Mouse (Mus musculus) monocyte, adult 2 months (primary cell): ENCODE data around the gene Lmtk3.

Source experiments
- DNase-seq, 2 experiments: peaks; one replicate each; pipeline ENCODE4 v3.0.0; 2022; ENCODE audit warnings: low spot score in 2 of 2, low read depth in 1 of 2

Gene Lmtk3

DNA sequence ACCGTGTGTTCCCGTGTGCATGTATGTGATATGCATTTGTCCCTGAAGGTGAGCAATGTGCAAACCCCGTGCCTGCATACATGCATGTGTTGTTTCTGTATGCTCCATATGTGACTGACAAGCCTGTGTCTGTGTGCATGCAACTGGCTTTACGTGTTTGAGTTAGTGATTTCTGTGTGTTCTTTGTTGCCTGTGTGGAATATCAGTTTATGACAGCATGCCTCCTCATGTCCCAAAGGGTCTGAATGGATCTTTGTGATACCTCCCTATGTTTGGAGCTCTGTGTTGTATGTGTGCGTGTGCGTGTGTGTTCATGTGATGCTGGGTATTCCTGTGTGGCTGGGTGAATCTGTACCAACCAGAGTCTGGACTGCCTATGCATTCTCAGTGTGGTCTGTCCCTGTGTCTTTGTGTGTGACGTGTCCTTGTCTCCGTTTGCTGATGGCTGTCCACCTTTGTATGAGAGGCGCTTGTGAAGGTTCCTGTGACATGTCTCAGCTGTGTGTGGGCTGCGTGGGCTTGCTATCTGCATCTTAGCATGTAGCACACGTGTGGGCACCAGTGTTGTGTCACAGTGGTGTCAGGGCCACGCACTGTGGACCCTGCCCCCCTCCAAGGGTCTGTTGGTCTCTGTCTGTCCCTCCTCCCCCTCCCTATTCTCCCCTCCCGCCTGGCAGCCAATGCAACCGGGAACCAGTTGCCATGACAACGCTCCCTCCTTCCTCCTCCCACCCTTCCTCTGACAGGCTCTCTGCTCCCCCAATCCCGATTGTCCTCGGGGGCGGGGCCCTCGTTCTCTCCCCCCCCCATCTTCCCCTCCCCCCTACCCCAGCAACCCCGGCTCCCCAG, 1.2 kb downstream of the Lmtk3 start, which contains the start of gene Sult2b1:
Gene Sult2b1, minus strand, starts transcription at position 146 of the 849 bp plus-strand sequence.
- no peak for DNase-seq

DNA sequence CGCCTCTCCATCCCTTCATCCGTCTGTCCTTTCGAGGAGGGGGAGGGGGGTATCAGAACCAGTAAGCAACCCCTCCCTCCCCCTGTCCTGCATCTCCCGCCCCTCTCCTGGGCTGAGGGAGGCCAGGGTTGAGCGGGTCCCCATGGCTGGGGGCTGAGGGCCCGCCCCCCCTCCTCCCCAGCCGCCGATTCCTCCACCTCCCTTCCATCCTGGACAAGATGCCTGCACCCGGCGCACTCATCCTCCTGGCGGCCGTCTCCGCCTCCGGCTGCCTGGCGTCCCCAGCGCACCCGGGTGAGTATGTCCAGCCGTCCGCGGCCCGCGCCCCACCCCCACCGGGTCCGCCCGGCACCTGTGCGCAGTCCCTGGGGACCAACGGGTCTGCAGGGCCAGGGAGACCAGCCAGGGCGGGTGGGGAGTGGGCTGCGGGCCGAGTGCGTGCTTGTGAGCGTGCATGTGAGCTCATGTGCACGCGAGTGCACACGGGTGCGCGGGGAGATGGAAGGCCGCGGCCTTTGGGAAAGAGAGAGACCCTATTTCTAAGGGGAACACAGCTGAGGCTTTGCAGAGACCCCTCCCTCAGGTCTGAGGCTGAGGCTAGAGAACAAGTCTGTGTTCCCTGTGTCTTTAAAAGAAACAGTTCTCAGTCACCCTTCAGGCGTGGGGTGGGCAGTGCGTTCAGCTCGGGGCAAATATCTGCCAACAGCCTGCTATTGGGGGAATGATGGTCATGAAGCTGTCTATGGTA, 2.0 kb downstream of the Lmtk3 start:
- no peak for DNase-seq

DNA sequence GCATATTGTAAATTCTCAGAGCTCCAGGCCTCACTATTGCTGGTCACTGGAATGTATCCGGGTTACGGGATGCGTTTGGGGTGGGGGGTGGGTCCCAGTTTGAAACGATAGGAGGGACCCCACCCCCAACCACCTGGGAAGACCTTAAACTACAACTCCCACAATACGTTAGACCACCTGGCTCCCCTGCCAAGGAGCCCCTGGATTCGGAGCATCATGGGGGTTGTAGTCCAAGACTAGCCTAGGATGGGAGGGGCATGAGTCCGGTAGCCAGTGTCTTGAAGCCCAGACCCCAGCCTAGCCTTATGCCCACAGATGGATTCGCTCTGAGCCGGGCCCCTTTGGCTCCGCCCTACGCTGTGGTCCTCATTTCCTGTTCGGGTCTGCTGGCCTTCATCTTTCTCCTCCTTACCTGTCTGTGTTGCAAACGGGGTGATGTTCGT, 2.6 kb downstream of the Lmtk3 start:
- DNase-seq = no peak

DNA sequence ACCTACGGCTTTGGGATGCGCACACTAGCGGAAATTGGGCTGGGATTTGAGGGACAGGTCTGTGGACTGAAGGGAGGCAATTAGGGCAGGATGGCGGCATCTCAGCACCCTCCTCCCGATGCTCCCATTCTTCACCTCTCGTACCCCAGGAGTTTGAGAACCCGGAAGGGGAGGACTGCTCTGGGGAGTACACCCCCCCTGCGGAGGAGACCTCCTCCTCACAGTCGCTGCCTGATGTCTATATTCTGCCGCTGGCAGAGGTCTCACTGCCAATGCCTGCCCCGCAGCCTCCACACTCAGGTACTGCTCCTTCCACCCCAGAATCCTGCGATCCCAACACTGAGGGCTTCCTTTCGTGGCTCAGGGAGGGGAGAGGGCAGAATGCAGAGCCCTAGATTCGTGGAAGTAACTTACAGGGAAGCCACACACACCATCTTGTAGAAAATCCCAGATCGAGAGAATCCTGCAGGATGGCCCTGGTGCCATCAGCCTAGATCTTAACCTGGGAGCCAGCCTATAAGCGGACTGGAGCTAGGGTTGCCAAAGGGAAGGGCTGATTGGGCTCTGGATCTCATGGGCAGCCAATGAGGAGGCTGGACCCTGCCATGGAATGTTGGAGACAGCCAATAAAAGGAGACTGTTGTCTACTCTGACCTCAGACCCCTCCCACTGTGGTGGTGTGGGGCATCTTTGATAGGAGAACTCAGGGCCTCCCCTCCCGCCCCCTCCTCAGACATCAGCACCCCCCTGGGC, 3.3 kb downstream of the Lmtk3 start:
- DNase-seq = no peak

DNA sequence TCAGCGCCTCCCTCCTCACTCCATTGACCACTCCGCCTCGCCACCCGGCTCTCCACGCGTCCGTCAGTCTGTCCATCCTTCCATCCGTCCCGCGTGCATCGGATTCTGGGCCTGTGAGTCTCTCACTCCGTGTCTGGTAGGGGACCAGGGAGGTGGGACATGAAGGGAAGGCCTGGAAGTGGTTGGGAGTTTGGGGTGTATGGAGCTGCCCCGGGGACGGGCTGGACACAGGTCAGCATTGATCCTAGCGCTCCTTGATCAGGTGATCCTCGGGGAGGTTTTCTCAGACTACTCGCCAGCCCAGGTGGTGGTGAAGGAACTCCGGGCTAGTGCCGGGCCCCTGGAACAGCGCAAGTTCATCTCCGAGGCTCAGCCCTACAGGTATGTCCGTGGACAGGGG, 4.1 kb downstream of the Lmtk3 start:
- no peak for DNase-seq

DNA sequence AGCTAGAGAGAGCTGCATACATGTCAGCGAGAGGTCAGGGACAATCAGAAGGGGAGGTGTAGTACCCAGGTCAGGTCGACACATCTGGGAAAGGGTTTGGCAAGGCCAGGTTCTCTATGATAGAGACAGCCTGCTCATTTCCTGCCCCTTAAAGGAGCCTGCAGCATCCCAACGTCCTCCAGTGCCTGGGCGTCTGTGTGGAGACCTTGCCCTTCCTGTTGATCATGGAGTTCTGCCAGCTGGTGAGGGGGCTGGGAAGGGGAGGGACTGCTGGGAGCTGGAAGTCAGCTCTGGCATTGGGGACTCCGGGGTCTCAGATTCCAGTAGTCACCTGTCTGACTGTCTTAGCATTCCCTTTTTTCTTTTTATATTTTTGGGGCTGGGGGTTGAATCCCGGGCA, 7.2 kb downstream of the Lmtk3 start:
- DNase-seq = no peak

DNA sequence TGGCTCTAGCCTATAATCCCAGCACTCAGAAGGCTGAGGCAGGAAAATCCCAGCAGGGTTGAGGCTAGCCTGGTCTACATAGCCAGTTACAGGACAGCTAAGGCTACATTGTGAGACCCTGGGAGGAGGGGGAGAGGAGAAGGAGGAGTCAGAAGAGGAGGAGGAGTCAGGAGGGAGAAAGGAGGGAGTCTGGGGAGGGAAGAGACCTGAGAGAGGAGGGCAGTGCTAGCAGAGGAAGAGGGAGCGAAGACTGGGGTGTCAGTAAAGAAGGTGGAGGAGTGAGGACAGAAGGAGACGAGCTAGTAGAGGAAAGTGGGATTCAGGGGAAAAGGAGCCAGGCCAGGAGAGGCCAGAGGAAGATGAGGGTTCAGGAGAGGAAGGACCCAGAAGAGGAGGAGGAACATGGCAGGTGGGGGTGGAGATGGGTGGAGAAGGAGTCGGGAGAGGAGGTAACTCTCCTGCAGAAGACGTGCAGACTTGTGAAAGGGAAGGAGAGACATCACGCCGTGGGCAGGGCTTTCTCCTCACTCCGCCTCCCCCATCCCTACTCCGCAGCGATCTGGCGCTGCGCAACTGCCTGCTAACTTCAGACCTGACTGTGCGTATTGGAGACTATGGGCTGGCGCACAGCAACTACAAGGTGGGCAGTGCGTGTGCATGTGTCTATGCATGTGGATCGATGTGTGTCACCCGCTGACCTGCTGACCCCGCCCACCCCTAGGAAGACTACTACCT, 8.4 kb downstream of the Lmtk3 start:
- DNase-seq = no peak

DNA sequence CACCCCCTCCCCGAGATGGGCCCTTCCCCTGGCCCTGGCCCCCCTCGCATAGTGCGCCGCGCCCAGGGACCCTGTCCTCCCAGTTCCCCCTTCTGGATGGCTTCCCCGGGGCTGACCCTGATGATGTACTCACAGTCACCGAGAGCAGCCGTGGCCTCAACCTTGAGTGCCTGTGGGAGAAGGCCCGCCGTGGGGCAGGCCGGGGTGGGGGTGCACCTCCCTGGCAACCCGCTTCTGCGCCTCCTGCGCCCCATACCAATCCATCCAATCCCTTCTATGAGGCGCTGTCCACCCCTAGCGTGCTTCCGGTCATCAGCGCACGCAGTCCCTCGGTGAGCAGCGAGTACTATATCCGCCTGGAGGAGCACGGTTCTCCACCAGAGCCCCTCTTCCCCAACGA, 9.7 kb downstream of the Lmtk3 start:
- no peak for DNase-seq

DNA sequence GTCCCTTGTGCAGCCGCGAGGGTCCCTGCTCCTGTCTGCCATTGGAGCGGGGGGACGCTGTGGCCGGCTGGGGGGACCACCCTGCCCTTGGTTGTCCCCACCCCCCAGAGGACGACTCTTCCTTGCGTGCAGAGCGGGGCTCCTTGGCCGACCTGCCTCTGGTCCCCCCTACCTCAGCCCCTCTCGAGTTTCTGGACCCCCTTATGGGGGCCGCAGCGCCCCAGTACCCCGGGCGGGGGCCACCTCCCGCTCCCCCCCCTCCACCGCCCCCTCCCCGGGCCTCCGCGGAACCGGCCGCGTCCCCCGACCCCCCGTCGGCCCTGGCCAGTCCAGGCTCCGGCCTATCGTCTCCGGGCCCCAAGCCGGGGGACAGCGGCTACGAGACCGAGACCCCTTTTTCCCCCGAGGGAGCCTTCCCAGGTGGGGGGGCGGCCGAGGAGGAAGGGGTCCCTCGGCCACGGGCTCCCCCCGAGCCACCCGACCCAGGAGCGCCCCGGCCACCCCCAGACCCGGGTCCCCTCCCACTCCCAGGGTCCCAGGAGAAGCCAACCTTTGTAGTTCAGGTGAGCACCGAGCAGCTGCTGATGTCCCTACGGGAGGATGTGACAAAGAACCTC, 10.5 kb downstream of the Lmtk3 start:
- no peak for DNase-seq

DNA sequence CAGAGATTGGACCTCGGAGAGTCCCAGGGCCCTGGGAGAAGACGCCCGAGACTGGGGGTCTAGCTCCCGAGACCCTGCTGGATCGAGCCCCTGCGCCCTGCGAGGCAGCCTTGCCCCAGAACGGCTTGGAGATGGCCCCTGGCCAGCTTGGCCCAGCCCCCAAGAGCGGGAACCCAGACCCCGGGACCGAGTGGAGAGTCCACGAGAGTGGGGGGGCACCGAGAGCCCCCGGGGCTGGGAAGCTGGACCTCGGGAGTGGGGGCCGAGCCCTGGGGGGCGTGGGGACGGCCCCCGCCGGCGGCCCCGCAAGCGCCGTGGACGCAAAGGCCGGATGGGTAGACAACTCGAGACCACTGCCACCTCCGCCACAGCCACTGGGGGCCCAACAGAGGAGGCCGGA, 11.4 kb downstream of the Lmtk3 start:
- DNase-seq = no peak

DNA sequence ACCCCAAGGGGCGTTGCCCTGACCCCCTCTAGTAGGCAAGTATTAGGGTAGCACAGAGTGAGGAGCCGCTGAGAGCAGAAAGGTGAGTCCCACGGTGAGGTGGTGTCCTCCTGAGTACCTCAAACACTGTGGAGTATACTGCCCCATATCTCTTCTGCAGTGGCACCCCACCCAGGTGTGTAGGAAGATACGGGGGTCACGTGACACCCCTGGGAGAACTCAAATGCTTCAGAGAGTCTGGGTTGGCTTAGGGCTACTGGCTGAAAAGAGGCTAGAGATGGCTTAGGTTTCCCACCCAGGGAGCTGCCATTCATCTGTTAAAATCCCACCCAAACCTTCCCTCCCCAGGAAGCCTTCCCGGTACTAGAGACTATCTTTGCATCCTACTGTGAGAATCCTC, 13.4 kb downstream of the Lmtk3 start:
- DNase-seq = no peak

DNA sequence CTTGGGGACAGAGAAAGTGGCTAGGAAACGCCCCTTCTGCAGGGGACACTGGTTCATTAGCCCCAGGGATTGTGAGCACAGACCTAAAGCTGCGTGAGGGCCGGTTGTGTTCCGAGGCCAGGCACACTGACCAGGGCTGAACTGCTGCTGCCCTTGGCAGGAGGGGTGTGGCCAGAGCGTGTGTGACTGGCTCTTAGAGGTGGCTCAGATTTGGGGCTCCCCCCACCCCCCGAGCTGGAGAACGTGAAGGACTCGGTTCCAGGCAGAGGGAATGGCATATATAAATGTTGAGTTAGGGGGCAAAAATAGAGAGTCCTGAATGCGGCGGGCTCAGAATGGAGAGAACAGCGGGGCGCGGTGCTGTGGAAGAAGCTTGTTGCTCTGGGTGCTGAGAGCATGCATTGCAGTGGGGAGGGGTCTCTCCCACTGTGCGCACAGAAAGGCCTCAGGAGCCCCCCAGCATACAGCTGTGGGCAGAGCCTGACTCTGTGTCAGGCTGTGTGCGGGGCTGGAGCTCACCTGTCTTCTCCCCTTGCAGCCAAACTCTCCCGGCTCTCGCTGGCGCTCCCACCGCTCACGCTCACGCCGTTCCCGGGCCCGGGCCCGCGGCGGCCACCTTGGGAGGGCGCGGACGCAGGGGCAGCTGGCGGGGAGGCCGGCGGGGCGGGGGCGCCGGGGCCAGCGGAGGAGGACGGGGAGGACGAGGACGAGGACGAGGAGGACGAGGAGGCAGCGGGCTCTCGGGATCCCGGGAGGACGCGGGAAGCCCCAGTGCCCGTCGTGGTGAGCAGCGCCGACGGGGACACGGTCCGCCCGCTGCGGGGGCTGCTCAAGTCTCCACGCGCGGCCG, 14.3 kb downstream of the Lmtk3 start:
- no peak for DNase-seq

DNA sequence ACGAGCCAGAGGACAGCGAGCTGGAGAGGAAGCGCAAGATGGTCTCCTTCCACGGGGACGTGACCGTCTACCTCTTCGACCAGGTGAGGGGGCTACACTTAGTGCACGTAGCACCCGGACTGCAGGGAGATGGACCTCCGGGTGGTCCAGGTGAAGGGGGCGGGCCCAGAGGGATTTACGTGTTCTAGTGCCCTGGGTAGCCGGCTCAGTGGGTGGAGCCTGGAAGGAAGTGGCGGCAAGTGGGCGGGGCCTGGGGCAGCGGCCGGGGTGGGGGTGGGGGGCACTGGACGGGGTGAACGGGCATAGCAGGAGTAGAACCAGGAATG, 14.9 kb downstream of the Lmtk3 start:
- no peak for DNase-seq

DNA sequence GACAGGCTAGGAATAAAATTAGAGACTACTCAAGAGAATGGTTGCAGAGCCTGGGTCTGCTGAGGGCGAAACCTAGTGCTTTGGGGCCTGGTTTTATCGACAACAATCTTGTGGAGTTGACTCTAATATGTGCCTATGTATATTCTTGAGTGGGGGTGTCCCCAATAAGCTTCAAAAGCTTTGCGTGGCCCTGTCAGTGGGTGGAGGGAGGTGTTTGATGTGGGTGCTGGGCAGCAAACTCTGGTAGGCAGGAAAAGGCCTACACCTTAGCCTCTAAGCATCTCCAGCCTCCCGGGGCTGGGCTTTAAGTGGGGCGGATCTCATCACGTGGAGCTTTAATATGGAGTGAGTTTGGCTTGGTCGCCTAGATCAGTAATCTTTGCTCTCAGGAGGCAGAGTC, 15.4 kb downstream of the Lmtk3 start:
- DNase-seq = no peak

DNA sequence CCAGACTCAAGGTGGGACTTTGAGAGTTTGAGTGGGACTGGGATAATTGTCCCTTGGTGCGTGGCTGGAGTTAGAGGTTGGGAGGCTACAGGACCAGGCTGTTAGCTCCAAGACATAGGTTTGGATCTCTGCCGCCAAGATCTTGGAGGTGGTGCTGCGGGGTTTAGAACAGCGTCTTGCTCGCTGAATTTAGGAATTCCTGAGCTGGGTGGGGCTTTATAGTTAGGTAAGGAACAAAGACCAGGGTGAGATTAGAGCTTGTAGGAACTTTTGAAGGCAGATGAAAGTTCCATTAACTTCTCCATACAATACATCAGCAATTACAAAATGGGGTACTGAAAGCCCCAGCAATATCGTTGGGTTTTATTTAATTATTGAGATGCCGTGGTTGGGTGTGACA, 16.5 kb downstream of the Lmtk3 start:
- no peak for DNase-seq

DNA sequence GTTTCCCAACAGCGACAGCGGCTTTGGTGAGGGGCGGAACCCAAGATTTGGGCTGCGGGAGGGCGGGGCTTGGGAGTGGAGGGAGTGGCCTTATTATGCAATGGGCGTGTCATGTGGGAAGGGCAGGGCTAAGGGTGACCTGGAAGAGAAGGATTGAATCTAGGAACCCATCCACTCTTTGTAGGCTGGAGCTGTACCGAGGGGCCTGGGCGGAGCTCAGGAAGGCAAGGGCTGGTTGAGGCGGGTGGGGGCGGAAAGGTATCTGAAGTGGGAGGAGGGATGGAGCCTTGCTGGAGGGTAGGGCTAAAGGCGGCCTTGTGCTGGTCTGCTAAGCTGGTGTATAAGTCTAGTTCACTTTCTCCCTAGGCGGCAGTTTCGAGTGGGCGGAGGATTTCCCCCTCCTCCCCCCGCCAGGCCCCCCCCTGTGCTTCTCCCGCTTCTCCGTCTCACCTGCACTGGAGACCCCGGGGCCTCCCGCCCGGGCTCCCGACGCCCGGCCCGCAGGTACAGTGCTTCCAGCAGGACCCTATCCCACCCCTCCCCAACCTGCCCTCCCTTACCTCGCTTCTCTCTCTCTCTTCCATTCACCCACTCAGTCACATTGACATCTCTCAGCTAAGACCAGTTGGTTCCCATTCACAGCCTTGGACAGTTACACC, 17.1 kb downstream of the Lmtk3 start:
- DNase-seq = no peak

DNA sequence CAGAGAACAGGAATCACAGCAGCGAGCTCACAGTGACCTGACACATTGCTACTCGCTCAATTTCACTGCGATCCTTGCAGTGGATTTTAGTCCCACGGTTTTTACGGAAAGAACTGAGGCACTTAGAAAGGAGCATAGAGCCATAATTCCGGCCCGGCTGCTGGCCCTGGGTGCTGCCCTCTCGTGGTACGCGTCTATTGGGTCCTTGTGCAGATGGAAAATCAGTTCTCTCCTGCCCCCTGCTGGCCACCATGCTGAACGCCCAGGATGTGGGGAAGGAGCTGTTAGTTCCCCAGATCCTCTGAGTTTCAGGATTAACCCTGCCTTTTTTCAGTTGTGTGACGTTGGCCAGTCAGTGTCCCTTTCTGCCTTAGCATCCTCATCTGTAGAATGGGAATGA, 17.8 kb downstream of the Lmtk3 start:
- peak; percentile 74 to 87 for DNase-seq

DNA sequence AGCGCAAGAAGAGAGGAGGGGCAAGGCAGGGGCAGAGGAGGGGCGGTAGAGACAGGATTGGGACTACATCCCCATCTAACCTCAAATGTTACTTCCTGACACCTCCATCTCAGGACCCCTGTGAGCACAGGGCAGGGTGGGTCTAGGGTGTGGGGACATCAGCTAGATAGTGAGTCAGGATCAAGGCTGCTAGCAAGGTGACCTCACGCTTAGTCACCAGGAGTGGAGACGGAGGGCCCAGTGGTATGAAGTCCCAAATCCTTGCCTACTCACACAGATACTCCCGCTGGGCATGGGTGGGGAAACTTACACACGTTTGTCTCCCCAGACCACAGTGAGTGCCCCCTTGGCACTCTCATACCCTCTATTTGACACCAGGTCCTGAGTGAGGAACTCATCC, 19.0 kb downstream of the Lmtk3 start:
- no peak for DNase-seq

DNA sequence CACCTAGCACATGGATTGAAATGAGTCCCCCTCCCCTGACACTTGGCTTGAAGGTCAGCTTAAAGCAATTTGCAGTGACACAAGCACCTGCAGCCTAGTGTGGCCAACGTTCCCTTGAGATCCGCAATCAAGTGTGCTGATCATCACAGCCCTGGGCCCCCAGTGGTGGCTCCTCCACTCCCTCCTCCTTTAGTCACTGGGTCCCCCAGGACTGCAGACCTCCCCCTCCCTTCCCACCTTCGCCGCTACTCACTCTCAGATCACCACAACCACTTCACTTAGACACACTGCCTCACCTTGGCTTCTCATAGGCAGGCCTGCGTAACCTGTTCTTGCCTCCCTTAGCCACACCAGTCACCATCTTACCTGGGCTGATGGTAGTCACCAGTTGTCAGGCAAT, 22.4 kb downstream of the Lmtk3 start:
- no peak for DNase-seq
